Mouse (Mus musculus) E14TG2a.4 (cell line): ENCODE data around the gene Lrba.

Experiments used
- CTCF ChIP-seq: conservative IDR thresholded peaks from 2 replicates; pipeline ENCODE4 v1.5.1; 2014; ENCODE audit warnings: low read length
- POU5F1 ChIP-seq: IDR thresholded peaks from 2 replicates; pipeline ENCODE4 v1.6.1; 2014; ENCODE audit warnings: low read length, borderline replicate concordance

DNA sequence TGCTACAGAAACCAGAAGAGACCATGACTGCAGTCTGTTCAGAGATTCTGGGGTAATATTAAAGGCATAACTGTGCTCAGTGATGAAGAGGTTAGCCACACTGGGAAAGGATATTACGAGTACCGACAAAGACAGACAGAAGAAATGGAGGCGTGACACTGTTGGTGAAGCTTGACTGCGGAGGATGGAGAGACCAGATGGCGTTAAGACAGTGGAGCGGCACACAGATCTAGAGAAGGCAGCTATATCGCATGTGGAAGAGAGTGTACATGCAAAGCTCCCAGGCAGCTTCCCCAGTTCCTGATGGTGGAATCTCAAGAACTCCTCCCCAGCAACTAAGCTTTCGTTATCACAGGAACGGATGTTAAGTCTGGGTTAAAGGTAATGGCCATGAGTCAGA, 579.8 kb downstream of the Lrba start:
- TF ChIP-seq CTCF (no peak), POU5F1 (no peak)
